Mouse (Mus musculus) ovary, adult 18-20 months (tissue): ENCODE data around the gene Adcy9.

Experiments used
- DNase-seq: peaks from one replicate; pipeline ENCODE4 v3.0.0; 2022; ENCODE audit warnings: low spot score, mixed read lengths

The Adcy9 gene

DNA sequence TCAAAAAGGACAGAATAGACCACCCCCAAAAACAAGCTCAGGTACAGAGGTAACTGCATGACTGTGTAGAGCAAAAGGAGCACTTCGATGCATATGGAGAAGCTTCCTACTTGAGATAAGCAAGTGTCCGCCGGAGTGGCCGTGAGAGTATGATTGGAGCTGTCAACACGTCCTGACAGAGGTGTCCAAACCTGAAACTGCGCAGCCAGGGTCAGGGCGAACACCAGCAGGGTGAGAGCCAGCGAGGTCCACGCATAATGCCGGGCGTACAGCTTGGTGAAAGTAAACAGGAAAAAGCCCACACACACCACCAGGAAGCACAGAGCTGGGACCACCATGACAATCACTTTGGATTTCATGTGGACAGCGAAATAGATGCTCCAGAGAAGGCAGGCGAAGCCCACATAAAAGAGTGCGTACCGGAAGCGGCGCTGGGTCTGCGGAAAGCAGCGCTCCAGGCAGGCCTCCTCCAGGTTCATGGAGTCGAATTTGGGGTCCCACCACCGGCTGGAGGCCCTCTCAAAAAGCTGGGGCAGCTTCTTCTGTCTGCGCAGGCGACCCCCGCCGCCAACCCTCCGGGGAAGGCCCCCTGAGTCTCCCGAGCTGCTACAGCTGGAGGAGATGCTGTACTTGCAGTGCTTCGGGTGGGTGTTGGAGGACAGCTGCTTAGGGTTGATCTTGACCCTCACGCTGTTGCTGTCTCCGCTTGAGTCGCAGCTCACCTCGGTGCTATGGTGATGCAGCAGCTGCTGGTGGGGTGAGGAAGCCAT, 1.3 kb downstream of the Adcy9 start:
- no peak for DNase-seq

DNA sequence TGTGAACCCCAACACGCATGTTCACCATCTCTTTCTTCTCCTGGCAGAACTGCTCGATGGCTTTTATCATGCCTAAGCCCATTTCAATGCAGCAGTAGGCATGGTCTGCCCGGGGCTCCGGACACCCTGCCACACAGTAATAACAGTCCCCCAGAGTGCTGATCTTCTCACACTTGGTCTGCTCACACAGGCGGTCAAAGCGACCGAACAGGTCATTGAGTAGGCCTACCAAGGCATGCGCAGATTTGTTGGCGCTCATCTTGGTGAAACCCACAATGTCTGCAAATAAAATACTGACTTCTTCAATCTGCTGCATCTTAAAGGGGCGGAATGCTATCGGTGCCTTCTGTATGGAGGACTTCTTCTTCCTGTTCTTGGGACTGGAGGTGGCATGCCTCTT, 2.2 kb downstream of the Adcy9 start:
- no peak for DNase-seq

DNA sequence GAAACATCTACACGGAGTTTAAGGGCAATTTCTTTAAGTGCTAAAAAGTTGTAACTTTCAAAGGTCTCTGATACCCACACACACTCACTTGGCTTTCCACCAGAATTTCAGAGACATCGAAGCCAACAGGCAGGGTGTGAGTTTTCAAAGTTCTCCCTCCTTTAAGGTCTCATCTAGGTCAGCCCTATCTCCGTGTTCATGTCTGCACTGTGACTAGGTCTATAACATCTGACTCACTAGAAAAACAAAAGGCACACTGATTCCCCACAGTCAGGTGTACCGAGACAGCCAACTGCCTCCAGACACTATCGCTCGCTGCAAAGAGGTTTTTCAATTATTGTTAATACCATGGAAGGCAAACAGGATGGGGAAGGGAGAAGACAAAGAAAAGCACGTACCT, 2.8 kb downstream of the Adcy9 start:
- no peak for DNase-seq

DNA sequence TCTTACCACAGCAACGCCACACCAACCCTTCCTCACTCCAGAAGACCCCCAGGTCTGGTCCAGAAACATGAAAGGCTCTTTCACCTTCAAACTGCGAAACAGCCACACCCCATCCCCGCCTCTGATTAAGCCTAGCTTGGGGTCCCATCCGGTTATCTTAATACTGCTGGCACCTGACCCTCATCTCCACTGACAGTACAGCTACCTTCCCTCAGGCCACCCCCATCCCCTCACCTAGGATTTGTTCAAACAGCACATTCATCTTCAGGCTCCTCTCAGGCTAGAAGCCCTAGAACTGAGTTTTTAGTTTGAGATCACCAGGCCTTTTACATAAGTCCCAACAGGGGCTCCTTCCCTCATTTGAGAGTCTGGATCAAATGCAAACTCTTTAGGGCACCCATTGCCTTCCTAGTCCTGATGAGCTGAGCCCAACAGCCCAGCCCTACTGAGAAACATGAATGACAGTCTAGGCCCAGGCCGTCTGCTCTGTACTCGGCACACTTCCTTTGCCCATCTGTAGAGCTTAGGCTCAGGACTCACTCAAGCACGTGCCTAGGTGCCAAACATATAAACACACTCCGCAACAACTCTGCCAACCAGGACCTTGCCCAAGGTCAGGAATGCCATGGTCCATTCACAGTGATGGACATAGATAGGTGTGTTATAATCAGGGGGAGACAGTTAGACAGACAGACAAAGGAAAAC, 5.3 kb downstream of the Adcy9 start:
- no peak for DNase-seq

DNA sequence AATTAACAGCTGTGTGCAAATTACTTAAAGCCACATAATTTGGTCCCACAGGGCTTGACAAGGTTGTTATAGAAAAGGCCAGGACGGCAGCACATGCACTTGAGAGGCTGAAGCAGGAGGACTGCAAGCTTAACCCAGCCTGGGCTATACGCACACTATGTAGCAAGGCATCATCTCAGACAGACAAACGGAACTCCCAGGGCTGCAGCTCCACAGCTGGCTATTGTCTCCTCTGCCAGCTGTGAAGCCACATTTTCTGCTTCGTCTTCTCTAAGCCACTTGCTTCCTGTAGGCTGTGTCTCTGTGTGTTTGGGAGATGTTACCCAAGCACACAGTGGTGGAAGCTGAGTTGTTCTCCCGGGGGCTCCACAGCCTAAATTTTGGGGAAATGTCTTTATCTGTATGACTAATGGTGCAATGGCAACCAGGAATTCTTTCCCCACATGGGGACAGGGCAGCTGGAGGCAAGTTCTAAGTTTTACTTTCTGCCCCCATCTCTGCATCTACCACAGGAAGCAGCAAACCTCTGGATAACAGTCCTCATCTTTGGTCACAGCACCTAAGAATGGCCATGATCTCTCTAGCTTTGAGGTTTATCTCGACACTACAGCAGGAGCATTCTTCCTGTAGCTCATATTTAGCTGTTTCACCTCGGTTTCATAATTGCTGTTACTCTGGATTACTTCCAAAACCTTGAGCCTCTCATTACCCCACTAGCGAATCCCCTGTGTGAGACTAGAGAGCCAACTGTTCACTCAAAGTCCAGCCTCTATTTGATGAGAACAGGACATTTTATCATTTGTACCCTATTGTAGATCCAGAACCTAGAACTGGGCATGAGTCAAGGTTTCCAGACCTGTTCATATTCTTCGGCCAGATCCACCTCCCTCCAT, 6.1 kb downstream of the Adcy9 start:
- no peak for DNase-seq

DNA sequence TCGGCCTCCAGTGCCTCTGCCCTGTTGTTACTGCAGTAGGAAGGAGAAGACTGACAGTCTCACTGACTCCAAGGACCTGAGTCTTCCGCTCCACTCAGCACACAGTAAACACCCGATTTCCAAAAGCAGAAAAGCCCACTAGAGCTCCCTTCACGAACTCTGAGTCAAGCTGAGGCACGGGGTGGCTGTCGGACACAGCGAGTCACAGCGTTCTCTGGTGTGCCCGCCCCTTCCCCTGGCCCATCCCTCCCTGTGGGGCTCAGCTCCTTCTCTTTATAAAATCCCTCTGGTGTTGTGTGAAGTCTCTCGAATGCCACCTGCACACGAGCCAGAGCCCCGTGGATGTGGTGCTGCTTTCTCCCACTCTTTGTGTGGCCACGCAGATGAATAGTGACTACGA, 7.0 kb downstream of the Adcy9 start:
- no peak for DNase-seq

DNA sequence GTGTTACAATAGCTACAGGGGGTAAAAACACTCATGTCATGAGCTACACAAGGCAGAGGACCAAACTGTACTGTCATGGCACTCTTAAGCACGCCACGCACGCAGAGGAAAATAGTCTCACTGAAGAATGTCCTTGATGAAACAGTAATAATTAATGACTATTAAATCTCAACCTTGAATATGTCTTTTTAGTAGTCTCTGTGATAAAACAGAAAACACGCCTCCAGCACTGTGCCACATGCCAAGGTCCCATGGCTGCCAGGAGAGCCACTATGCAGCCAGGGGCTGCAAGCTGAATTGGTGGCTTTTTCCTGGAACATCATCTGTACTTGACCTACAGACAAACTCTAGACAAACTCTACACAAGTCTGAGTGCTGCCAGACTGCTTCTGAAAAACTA, 8.0 kb downstream of the Adcy9 start:
- DNase-seq, result peak; percentile 53

DNA sequence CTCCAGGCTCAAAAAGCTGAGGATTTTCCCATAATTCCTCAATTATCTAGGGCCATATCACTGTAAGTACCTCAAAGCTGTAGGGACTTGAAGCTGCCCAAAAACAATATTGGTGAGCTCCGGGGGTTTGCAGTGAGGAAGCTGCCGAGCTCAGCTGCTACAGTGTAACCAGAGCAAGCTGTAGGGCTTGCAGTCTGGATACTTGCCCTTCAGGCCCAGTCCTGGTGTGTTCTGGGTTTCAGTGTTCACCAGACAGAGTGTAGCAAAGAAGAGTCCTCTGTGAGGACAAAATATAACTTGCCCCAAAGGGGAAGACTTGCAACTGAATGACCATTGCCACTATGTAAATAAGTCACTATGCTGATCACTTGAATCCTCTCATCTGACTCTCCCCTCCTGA, 9.0 kb downstream of the Adcy9 start:
- DNase-seq, result no peak

DNA sequence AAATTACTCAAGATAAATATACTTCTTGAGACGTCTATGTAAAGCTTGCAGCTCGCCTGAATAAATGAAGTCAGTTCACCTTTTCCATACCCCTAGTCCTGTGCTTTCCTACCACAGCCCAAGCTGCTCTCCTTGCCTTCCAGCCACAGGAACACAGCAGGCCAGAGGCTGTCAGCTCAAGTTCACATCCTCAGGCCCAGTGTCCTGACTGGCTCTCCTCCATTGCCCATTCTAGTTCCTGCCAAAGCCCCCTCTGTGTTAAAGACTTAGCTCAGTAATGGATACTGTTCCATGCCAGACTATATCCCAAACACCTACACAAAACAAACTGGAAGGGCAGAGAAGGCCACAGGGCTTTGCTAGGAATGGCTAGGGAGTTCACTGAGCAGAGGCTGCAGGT, 12.8 kb downstream of the Adcy9 start:
- DNase-seq, result no peak

DNA sequence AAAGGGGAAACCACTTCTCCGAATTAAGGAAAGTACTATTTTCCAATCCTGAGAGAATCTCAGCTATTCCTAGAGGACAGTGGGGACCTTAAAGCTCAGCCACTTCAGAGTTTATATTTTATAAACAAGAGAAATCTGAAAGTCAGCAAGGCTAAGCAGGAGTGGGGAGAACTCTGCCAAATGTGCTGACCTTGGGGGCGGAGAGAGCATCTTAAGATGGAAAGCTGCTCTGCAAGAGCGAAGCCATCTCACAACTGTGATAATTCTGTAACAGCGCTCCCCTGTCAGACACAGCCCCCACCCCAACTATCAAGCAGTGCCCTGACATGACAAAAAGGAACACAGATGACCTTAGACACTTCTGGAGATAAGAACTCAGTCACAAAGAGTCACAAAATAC, 13.6 kb downstream of the Adcy9 start:
- peak; percentile 82 for DNase-seq

DNA sequence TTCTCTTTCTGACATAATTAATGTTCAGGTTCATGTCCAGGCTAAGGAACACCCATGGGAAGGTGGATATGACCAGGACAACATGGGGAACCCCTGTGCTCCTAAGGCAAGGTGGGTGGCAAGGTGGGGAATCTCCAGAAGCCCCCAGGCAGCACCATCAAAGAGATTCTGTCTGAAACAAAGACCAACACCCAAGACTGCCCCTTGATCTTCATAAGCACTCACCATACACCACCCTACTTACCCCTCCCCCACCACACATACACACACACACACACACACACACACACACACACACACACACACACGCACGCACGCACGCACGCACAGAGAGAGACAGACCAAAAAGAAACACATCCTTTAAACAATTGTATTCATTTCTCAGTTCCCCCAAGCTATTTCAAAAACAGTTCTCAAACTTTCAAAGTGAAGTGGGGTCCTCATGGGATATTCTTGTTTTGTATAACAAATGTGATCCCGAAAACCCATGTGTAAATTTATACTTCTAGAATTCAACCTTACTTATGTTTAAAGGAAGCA, 14.2 kb downstream of the Adcy9 start:
- DNase-seq, result no peak

DNA sequence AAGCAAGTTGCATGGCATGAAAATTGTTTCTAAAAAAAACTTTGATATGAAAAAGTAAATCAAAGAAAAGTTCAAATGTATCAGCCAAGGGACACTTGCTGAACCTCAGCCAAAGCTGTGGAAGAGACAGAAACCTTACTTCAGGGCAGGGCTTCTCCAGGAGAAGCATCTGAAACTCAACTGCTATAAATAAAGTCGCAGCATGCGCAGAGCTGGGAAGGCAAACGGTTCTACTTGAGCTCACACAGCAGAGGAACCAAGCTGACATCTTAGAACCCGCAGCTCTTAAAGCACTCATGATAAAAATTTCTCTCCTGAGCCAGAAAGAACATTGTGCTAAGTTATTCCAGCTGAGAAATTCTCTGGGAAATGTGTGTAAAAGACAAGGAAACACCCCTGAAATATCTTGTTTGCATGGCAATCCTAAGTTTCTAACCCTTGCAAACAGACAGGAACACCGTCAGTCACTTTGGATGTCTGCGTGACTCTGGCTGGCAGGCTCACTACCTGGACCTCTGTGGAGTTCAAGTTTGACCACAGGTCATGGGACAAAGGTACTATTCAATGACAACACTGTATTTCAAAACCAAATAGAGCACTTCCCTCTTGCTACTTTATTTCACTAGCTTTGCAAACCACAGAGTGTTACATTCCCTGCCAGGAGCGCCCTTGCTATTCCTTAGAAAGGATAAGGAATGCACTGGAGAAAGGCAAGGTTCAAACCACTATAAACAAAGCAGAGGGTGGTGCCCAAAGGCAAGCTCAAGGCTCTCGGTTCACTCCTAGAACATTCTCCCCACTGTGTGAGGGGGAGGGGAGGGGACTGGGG, 15.2 kb downstream of the Adcy9 start:
- peak; percentile 74 for DNase-seq

DNA sequence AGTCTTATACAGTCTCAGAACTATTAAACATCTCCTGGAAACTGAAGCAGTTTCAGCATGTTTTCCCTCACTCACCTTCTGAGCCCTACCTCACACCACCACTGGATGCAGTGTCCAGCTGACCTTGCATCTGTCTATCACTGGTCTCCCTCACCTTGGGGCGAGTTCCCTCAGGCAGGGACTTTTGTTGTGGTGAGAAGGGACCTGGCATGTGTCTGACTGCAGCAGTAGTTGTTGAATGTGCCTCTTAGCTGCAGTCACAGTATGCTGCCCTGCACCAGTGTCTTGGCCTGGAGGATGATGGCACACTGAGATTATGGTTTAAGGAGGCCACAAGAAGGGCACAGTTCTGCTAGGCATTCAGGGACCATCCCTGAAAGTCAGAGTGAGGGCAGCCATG, 19.2 kb downstream of the Adcy9 start:
- no peak for DNase-seq

DNA sequence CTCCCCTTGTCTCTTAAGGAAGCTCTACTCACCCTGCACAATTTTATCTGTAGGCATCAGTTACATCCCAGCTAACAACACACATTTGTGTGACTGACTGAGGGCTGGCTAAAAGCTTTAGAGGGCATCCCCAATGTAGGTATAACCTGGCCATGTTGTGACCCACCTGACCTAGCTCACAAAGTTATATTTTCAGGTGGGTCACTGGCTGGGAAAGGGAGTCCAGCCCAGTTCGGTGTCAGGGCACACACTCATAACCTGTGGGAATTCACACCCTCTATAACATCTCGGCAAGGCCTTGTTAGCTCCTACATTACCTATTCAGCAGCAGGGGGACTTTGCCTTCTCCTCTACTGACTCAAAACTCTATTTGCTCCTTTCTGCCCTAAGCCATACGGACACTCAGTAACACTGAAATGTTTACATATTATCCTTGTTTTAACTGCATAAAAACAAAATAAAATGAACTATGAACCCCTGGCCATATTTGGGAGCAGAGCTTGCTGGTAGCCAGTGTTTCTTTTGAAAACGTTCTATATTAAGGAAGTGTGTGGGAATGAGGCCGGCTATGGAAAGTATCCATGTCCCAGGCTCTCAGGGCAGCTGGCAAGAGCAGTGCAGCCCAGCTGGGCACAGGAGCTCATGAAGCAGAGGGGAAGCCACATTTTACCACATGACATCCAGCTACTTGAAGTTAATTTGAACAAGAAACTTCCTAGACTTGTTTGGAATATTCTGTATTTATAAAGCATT, 20.7 kb downstream of the Adcy9 start:
- DNase-seq, result no peak

DNA sequence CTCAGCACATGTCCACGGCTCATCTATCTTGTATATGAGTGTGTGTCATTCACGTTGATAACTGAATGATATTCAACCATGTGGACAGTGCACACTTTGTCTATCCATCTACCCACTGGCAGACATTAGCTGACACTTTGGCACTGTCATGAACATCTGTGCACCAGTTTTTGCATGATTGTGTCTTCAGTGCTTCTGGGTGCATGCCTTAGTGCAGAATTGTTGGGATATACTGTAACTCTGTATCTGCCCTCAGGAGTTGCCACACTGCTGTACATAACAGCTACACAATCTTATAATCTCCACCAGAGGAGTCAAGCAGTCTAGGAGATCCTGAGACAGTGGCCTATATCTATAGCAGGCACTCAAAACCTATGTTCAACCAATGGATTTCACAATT, 21.5 kb downstream of the Adcy9 start:
- no peak for DNase-seq

DNA sequence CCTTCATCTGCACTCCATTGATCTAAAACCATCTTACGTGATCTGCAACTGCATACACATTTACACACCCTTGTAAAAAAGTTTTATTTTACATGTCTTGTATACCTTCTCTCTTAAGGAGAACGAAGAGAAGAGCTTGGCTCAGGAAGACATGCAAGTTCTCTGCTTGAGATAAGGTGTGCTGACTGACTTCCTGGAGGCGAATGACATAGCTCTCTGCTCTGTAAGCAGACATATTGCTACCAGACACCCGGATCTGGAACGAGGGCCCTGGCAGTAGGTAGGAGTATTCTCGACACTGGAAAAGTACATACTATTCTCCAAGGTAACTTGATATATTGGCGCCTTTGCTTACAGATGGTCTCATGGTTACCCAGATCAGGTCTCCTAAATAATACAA, 22.7 kb downstream of the Adcy9 start:
- no peak for DNase-seq

DNA sequence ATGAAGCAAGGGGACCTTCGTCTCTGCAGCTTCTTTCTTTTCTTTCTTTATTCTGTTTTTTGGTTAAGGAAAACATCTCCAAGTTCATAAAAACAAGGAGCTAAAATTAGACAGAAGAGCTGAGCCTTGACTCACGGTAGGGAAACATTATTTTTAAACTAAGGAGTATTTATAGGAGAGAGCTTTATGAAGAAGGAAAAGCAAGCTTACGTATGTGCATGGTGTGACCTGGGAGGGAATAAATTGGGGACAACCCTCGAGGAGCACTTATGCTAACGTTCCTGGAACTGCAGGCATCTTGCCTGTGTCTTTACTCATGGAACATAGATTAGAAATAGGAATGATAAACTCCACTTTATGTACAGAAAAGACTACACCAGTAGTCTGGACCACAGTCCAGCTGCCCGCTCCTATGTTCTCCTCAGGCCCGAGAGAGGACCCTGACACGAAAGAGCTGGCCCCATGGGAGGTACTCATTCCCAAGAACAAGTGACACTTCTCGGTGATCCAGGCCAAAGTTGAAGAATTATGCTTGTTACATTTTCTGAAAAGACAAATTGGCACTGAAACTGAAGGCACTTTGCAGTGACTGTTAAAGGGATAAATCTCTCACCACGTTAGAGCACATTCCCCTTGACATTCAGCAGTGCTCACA, 24.5 kb downstream of the Adcy9 start:
- DNase-seq, result no peak

DNA sequence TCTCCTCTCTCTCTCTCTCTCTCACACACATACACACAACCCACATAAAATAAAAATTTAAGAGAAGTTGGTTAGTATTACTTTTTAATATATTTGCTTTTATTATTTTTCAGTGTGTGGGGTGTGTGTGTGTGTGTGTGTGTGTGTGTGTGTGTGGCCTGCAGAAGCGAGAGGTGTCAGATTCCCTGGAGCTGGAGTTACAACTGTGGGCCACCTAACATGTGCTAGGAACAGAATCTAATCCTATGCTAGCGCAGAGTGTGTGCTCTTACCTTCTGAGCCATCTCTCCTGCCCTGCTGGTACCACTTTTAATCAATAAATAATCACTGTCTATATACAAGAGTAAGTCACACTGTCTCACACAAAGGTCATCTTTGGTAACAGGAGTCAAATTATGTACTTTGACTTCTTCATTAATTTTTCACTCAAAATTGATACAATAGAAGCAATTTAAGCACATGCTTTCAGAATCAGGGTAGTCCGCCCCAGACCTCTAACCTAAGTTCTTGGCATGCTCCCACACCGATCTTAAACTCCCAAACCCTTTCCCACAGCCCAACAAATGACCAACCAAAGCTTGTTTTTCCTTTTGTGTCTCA, 25.2 kb downstream of the Adcy9 start:
- no peak for DNase-seq

DNA sequence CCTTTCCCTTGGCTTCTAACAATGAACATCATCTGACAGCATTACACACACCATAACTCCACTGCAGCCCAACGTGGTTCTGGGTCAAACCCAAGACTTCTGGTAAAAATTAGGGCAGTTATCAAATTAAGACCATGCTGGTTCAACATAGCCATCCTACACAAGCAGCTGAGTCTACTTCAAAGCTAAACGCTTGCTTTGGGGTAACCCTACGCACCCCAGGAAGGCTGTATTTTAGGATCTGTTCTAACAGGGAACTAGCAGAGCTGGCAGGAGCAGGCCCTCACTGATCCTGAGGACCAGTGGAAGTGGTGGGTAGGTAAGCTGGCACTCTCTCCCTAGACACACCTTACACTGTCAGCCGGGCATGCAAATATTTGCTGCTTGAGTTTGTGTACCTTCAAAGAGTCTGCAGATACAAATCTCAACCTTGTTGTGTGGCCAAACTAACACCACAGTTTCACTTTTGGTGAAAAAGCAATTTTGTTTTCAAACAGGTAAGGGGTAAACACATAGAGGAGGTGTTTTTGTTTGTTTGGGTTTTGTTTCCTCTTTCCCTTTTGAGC, 36.7 kb downstream of the Adcy9 start:
- DNase-seq, result no peak

DNA sequence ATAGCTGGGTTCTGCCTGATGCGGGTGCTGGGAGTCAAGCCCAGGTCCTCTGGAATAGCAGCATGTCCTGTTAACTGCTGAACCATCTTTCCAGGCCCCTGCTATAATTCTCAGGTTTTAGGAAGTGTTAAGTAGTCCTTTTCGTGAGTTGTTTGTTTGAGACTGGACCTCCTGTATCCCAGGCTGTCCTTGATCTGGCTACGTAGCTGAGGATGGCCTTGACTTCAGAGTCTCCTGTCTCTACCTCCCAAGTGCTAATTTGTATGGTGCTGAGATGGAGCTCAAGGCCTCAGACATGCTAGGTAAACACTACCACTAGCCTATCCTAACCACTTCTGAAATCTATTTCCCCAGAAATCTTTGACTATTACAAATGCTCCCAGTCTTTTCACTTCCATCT, 37.9 kb downstream of the Adcy9 start:
- DNase-seq, result no peak
